Mouse (Mus musculus): Measurements from ENCODE around the gene Mrps15. TPM values are rescaled to one million over a fixed set of nuclear protein-coding genes. Genes with fewer than 3 reads are reported as not detected.

The Mrps15 gene
- total and polyA plus RNA-seq, 3 experiments: 84.8 to 217 (median 178) TPM

DNA sequence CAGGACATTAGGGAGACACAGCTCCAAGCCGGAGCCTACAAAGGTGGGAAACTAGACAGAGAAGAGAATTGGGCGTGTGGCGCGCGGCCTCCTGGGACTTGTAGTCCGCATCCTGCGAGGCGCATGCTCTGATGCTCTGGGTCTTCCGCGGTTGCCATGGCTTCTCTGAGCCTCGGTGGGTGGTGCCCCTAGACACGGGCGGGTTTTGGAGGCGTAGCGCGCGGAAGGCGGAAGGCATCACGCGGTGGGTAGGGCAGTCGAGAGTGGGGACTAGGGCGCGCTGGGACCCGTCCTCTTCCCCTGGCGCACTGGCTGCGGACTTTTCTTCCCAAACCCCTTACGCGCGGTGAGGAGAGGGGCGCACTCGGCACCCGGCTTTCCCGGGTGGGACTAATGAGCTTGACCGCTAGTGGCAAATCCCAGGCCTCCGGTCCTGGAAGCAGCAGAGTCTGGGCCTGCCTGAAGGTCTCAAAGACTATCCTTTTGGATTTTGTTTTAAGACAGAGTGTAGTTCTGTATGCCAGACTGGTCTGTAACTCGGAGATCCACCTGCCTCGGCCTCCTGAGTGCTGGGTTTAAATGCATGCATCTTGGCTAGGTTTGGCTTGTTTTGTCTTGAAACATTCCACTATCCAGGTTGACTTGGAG is 49.9 kb downstream of the Mrps15 start, which contains the start of gene Lsm10:
TSS of gene Lsm10 (plus strand) at position 160 of the 648 bp plus-strand sequence.
- peak within 1 kb of the TSS; percentile 79 for H3K4me3 ChIP-seq (ENCODE audit: low read depth, low read length)
- H3K36me3 ChIP-seq (replicated peaks): peaks cover 40% of the 10 kb centered on the region
- DNase-seq (ENCODE audit: low spot score) (peak; percentile 94), ATAC-seq (ENCODE audit: extremely low read depth, insufficient number of reproducible peaks, low FRiP score, poor library complexity, severe bottlenecking) (peak; percentile 99)
- H3K27me3 ChIP-seq (ENCODE audit: insufficient read depth, low read length): no peaks in the 10 kb centered on the region
- peaks cover 44% of the 10 kb centered on the region for H3K4me1 ChIP-seq (ENCODE audit: insufficient read depth, low read depth, low read length)
- TF ChIP-seq TAL1 (conservative IDR thresholded peaks at IDR 0.05; ENCODE audit: low read depth, low read length): no peak
- TF ChIP-seq CTCF (IDR thresholded peaks at IDR 0.05; ENCODE audit: low read depth, low read length): no peak
- TF ChIP-seq POLR2AphosphoS5 (IDR thresholded peaks at IDR 0.05; ENCODE audit: insufficient replicate concordance, low read depth, low read length): no peak
- TF ChIP-seq GATA2 (IDR thresholded peaks at IDR 0.05; ENCODE audit: borderline replicate concordance, low read depth, low read length): no peak
- TF ChIP-seq GATA1 (IDR thresholded peaks at IDR 0.05; ENCODE audit: borderline replicate concordance, low read length): no peak
- H3K9me3 ChIP-seq (replicated peaks): no peaks in the 10 kb centered on the region

DNA sequence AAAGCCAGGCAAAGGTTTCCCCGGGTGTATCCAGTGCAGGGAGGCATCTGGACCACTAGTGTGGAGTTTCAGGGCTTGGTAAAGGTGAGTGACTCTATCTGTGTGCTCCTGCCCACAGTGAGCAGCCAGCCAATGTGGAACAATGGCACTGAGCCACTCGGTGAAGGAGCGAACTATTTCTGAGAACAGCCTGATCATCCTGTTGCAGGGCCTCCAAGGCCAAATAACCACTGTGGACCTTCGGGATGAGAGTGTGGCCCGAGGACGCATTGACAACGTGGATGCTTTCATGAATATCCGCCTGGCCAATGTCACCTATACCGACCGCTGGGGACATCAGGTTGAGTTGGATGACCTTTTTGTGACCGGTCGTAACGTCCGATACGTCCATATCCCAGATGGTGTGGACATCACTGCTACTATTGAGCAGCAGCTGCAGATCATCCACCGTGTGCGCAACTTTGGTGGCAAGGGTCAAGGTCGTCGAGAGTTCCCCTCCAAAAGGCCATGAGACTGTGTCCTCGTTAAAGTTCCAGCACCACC is 51.1 kb downstream of the Mrps15 start:
- TF ChIP-seq TAL1 (conservative IDR thresholded peaks at IDR 0.05; ENCODE audit: low read depth, low read length) (no peak), GATA1 (IDR thresholded peaks at IDR 0.05; ENCODE audit: borderline replicate concordance, low read length) (no peak), POLR2AphosphoS5 (IDR thresholded peaks at IDR 0.05; ENCODE audit: insufficient replicate concordance, low read depth, low read length) (no peak), CTCF (IDR thresholded peaks at IDR 0.05; ENCODE audit: low read depth, low read length) (no peak), GATA2 (IDR thresholded peaks at IDR 0.05; ENCODE audit: borderline replicate concordance, low read depth, low read length) (no peak)
- ATAC-seq (ENCODE audit: extremely low read depth, insufficient number of reproducible peaks, low FRiP score, poor library complexity, severe bottlenecking) (no peak), DNase-seq (ENCODE audit: low spot score) (no peak)
- Histone ChIP-seq H3K4me1 (ENCODE audit: insufficient read depth, low read depth, low read length) (peaks cover 55% of the 10 kb centered on the region), H3K36me3 (replicated peaks) (peaks cover 45% of the 10 kb centered on the region), H3K27me3 (ENCODE audit: insufficient read depth, low read length) (no peaks in the 10 kb centered on the region), H3K4me3 (ENCODE audit: low read depth, low read length) (peak overlapping the region; percentile 28; the same call in 1 of the 2 replicates), H3K9me3 (replicated peaks) (no peaks in the 10 kb centered on the region)

DNA sequence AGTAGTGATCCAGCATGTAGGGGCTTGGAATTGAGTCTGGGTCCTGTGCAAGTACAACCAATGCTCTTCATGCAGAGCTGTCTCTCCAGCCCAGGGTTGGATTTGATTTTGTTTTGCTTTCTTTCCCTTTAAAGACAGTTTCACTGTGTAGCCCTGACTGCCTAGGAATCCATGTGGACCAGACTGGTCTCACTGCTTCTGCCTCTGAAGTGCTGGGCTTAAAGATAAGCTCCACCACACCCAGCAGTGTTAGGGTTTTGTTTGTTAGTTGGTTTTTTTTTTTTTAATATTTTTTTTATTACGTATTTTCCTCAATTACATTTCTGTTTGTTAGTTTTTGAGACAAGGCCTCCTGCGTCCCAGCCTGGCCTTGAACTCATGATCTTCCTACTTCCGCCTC is 52.6 kb downstream of the Mrps15 start:
- ATAC-seq (ENCODE audit: extremely low read depth, insufficient number of reproducible peaks, low FRiP score, poor library complexity, severe bottlenecking) (no peak), DNase-seq (ENCODE audit: low spot score) (no peak)
- peaks cover 65% of the 10 kb centered on the region for H3K4me1 ChIP-seq (ENCODE audit: insufficient read depth, low read depth, low read length)

DNA sequence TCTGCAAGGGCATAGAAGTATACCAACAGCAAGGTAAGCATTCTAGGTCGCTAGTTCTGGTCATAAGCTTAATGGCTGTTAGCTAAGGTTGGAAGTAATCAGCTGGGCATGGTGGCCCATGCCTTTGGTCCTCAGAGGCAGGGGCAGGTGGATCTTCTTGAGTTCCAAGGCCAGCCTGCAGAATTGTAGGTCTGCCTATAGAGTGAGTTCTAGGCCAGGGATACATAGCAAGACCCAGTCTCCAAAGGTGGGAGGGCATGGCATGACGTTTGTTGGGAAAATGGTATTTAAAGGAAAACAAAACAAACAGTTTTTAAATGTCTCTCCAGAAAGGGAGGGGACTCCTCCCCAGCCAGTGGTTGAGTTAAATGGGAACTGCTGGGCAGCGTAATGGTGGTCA is 54.0 kb downstream of the Mrps15 start:
- peaks cover 78% of the 10 kb centered on the region for H3K4me1 ChIP-seq (ENCODE audit: insufficient read depth, low read depth, low read length)
- H3K36me3 ChIP-seq (replicated peaks): peaks cover 46% of the 10 kb centered on the region
- no peaks in the 10 kb centered on the region for H3K27me3 ChIP-seq (ENCODE audit: insufficient read depth, low read length)
- DNase-seq (ENCODE audit: low spot score): no peak
- no peaks in the 10 kb centered on the region for H3K9me3 ChIP-seq (replicated peaks)
- no peak for ATAC-seq (ENCODE audit: extremely low read depth, insufficient number of reproducible peaks, low FRiP score, poor library complexity, severe bottlenecking)
- no peak overlapping the region for H3K4me3 ChIP-seq (ENCODE audit: low read depth, low read length)
- no peak for TF ChIP-seq GATA1 (IDR thresholded peaks at IDR 0.05; ENCODE audit: borderline replicate concordance, low read length)
- TF ChIP-seq GATA2 (IDR thresholded peaks at IDR 0.05; ENCODE audit: borderline replicate concordance, low read depth, low read length): no peak
- TF ChIP-seq POLR2AphosphoS5 (IDR thresholded peaks at IDR 0.05; ENCODE audit: insufficient replicate concordance, low read depth, low read length): no peak
- no peak for TF ChIP-seq CTCF (IDR thresholded peaks at IDR 0.05; ENCODE audit: low read depth, low read length)
- no peak for TF ChIP-seq TAL1 (conservative IDR thresholded peaks at IDR 0.05; ENCODE audit: low read depth, low read length)

More for the DNA sequence above, 52.6 kb downstream of the Mrps15 start:
- Histone ChIP-seq H3K27me3 (ENCODE audit: insufficient read depth, low read length) (no peaks in the 10 kb centered on the region), H3K4me3 (ENCODE audit: low read depth, low read length) (no peak overlapping the region; the same call in 1 of the 2 replicates), H3K36me3 (replicated peaks) (peaks cover 45% of the 10 kb centered on the region), H3K9me3 (replicated peaks) (no peaks in the 10 kb centered on the region)
- TF ChIP-seq GATA1 (IDR thresholded peaks at IDR 0.05; ENCODE audit: borderline replicate concordance, low read length): no peak
- no peak for TF ChIP-seq CTCF (IDR thresholded peaks at IDR 0.05; ENCODE audit: low read depth, low read length)
- TF ChIP-seq GATA2 (IDR thresholded peaks at IDR 0.05; ENCODE audit: borderline replicate concordance, low read depth, low read length): no peak
- TF ChIP-seq TAL1 (conservative IDR thresholded peaks at IDR 0.05; ENCODE audit: low read depth, low read length): peak; percentile 45; the same call in 1 of the 2 replicates
- TF ChIP-seq POLR2AphosphoS5 (IDR thresholded peaks at IDR 0.05; ENCODE audit: insufficient replicate concordance, low read depth, low read length): no peak

DNA sequence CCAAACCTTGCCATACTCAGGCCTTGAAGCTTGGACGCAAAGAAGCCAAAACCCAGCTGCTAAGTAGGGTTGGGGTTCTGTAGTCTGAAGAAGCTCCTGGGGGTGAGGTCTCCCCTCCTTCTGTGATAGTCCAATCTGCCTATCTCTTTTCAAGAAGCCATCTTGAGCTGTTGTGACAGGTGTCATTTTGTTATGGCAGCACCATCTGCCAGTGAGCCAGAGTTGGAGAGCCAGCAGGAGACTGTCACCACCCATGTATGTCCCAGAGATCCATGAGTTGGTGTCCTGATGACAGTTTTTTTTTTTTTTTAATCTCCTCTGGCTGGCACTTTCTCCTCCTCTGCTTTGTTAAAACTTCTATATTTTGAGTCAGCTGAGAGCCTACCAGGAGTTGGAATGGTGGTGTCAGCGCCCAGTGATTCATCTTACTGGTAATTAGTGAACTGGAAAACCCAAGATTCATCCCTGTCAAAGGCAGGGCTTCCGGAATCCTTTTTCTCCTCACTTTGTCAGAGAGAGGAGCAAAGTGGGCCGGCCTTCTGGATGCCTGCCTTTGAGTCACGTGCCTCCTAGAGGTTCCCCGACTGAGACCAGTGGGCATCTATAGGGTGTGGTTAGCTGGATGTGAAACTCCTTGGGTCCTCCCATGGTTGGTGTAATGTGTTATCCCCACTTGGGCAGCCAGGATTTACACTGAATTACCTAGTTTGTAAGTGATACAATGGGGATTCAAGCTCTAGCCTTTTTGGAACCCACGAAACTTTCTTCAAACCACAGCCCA is 55.5 kb downstream of the Mrps15 start:
- DNase-seq (ENCODE audit: low spot score): peak; percentile 13
- H3K4me1 ChIP-seq (ENCODE audit: insufficient read depth, low read depth, low read length): peaks cover 84% of the 10 kb centered on the region

More for the DNA sequence above, 55.5 kb downstream of the Mrps15 start:
- Histone ChIP-seq H3K27me3 (ENCODE audit: insufficient read depth, low read length) (no peaks in the 10 kb centered on the region), H3K36me3 (replicated peaks) (peaks cover 61% of the 10 kb centered on the region), H3K4me3 (ENCODE audit: low read depth, low read length) (no peak overlapping the region; the same call in 1 of the 2 replicates), H3K9me3 (replicated peaks) (no peaks in the 10 kb centered on the region)
- ATAC-seq (ENCODE audit: extremely low read depth, insufficient number of reproducible peaks, low FRiP score, poor library complexity, severe bottlenecking): no peak
- no peak for TF ChIP-seq TAL1 (conservative IDR thresholded peaks at IDR 0.05; ENCODE audit: low read depth, low read length)
- no peak for TF ChIP-seq CTCF (IDR thresholded peaks at IDR 0.05; ENCODE audit: low read depth, low read length)
- no peak for TF ChIP-seq POLR2AphosphoS5 (IDR thresholded peaks at IDR 0.05; ENCODE audit: insufficient replicate concordance, low read depth, low read length)
- TF ChIP-seq GATA1 (IDR thresholded peaks at IDR 0.05; ENCODE audit: borderline replicate concordance, low read length): no peak
- no peak for TF ChIP-seq GATA2 (IDR thresholded peaks at IDR 0.05; ENCODE audit: borderline replicate concordance, low read depth, low read length)
